Mouse (Mus musculus): Measurements from ENCODE around the gene Itga1. TPM values are rescaled to one million over a fixed set of nuclear protein-coding genes. Genes with fewer than 3 reads are reported as not detected.

The Itga1 gene
- polyA plus RNA-seq, 1 experiment from 2014 or later = 21.0 TPM

- WGBS = 86% methylated on average over 6 of the region's 6 CpGs
Measured at GRCm38 (mm10) chr13:115022117-115022787, 79.5 kb downstream of the Itga1 start.

GRCm38 (mm10) chr13:115021411-115021810, 80.4 kb downstream of the Itga1 start:
- H3K9ac ChIP-seq (ENCODE audit: low read depth, low read length) = no peak overlapping the region
- H3K27me3 ChIP-seq (ENCODE audit: control insufficient read depth, insufficient read depth, low read length) = no peaks in the 10 kb centered on the region
- WGBS = 81% methylated on average over 10 of the region's 10 CpGs
- H3K4me1 ChIP-seq (ENCODE audit: control insufficient read depth, insufficient read depth, low read length) = no peaks in the 10 kb centered on the region
- H3K4me2 ChIP-seq (replicated peaks; ENCODE audit: low read depth, low read length) = no peak overlapping the region
- H3K9me3 ChIP-seq (ENCODE audit: control insufficient read depth, low read length) = no peaks in the 10 kb centered on the region
- H3K27ac ChIP-seq (ENCODE audit: low read depth, low read length) = no peak overlapping the region
- H3K36me3 ChIP-seq (ENCODE audit: control insufficient read depth, insufficient read depth, low read length) = no peaks in the 10 kb centered on the region
- no peak overlapping the region for H3K4me3 ChIP-seq (ENCODE audit: low read length)
- no peak for ATAC-seq (ENCODE audit: low FRiP score, low TSS enrichment)

More at GRCm38 (mm10) chr13:115022117-115022787, 79.5 kb downstream of the Itga1 start:
- no peak for ATAC-seq (ENCODE audit: low FRiP score, low TSS enrichment)
- Histone ChIP-seq H3K27me3 (ENCODE audit: control insufficient read depth, insufficient read depth, low read length) (no peaks in the 10 kb centered on the region), H3K4me1 (ENCODE audit: control insufficient read depth, insufficient read depth, low read length) (no peaks in the 10 kb centered on the region), H3K27ac (ENCODE audit: low read depth, low read length) (no peak overlapping the region), H3K9me3 (ENCODE audit: control insufficient read depth, low read length) (no peaks in the 10 kb centered on the region), H3K36me3 (ENCODE audit: control insufficient read depth, insufficient read depth, low read length) (no peaks in the 10 kb centered on the region), H3K9ac (ENCODE audit: low read depth, low read length) (no peak overlapping the region), H3K4me2 (replicated peaks; ENCODE audit: low read depth, low read length) (no peak overlapping the region), H3K4me3 (ENCODE audit: low read length) (no peak overlapping the region)

DNA sequence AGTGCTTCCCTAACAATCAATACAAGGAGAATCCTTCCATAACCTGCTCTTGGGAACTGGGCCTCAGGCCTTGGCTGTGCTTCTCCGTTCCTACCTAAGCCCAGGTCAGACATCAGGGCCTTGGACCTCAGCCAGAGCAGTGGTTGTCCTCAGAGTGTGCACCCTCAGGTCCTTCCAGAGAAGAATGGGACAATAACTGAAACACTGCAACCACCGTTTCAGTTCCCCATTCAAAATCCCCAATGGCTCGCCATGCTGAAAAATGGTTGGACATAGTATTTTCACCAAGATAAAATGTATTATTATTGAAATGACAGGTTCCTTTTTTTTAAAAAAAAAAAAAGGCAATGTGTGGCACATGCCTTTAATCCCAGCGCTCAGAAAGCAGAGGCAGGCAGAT, 81.0 kb downstream of the Itga1 start:
- H3K4me3 ChIP-seq (ENCODE audit: low read length) = no peak overlapping the region
- no peaks in the 10 kb centered on the region for H3K4me1 ChIP-seq (ENCODE audit: control insufficient read depth, insufficient read depth, low read length)
- H3K27ac ChIP-seq (ENCODE audit: low read depth, low read length) = no peak overlapping the region
- H3K9me3 ChIP-seq (ENCODE audit: control insufficient read depth, low read length) = no peaks in the 10 kb centered on the region
- no peak overlapping the region for H3K4me2 ChIP-seq (replicated peaks; ENCODE audit: low read depth, low read length)
- H3K27me3 ChIP-seq (ENCODE audit: control insufficient read depth, insufficient read depth, low read length) = no peaks in the 10 kb centered on the region
- H3K9ac ChIP-seq (ENCODE audit: low read depth, low read length) = no peak overlapping the region
- no peaks in the 10 kb centered on the region for H3K36me3 ChIP-seq (ENCODE audit: control insufficient read depth, insufficient read depth, low read length)
- ATAC-seq (ENCODE audit: low FRiP score, low TSS enrichment) = no peak
- WGBS = 94% methylated on average over 4 of the region's 4 CpGs

- H3K36me3 ChIP-seq (ENCODE audit: control insufficient read depth, insufficient read depth, low read length) = no peaks in the 10 kb centered on the region
- ATAC-seq (ENCODE audit: low FRiP score, low TSS enrichment) = no peak
Measured at GRCm38 (mm10) chr13:115017545-115017944, 84.2 kb downstream of the Itga1 start.

DNA sequence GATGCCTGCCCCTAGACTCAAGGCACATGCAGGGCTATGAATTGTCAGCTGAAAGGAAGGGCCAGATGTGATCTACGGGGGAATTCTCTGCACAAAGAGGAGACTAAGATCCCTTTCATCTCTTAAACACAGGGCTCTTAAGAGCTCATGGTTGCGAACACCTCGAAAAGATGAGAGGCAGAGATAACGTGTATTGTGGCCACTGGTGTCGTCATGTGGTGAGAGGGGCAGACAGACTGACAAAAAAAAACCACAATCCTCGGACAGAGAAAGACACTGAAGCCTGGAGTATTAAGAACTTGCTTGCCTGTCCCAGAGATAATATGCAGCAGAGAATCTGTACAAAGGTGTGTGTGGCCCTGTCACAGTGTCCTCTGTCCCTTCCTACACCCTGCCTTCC, 90.2 kb downstream of the Itga1 start:
- WGBS = 50% methylated on average over 6 of the region's 6 CpGs
- Histone ChIP-seq H3K27ac (ENCODE audit: low read depth, low read length) (no peak overlapping the region), H3K4me1 (ENCODE audit: control insufficient read depth, insufficient read depth, low read length) (no peaks in the 10 kb centered on the region), H3K9ac (ENCODE audit: low read depth, low read length) (no peak overlapping the region), H3K4me3 (ENCODE audit: low read length) (no peak overlapping the region), H3K4me2 (replicated peaks; ENCODE audit: low read depth, low read length) (no peak overlapping the region), H3K9me3 (ENCODE audit: control insufficient read depth, low read length) (no peaks in the 10 kb centered on the region), H3K36me3 (ENCODE audit: control insufficient read depth, insufficient read depth, low read length) (no peaks in the 10 kb centered on the region), H3K27me3 (ENCODE audit: control insufficient read depth, insufficient read depth, low read length) (no peaks in the 10 kb centered on the region)
- no peak for ATAC-seq (ENCODE audit: low FRiP score, low TSS enrichment)

More at GRCm38 (mm10) chr13:115017545-115017944, 84.2 kb downstream of the Itga1 start:
- H3K4me2 ChIP-seq (replicated peaks; ENCODE audit: low read depth, low read length) = no peak overlapping the region
- no peak overlapping the region for H3K4me3 ChIP-seq (ENCODE audit: low read length)
- H3K9me3 ChIP-seq (ENCODE audit: control insufficient read depth, low read length) = no peaks in the 10 kb centered on the region
- no peaks in the 10 kb centered on the region for H3K4me1 ChIP-seq (ENCODE audit: control insufficient read depth, insufficient read depth, low read length)
- WGBS = 92% methylated on average over 9 of the region's 9 CpGs
- no peak overlapping the region for H3K9ac ChIP-seq (ENCODE audit: low read depth, low read length)
- H3K27me3 ChIP-seq (ENCODE audit: control insufficient read depth, insufficient read depth, low read length) = no peaks in the 10 kb centered on the region
- no peak overlapping the region for H3K27ac ChIP-seq (ENCODE audit: low read depth, low read length)

DNA sequence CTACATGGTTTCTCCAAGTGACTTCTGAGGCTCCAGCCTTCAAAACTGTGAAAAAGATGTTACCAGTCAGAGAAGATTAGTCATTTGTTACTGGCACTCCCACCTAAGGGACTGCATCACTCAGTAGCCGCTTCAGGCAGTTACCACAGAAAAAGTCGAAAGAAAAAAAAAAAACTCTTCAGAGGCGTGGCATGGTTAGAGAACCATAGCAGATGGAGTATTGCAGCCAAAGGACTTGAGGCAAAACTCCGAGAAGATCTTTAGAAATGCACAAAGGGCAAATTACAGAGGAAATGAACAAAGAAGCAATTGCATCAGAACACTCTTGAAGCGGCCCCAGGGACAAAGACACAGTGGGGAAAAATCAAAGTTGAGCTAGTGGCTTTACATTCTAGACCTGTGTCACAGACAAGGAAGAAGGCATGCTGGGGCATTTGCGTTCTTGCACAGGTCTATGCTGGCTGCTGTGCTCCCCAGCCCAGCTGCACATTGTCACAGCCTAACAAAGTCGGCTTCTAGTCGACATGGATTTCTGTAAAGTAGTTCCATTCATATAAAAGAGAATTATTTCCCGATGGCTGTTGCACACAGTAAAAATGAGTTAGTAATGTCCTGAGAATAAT, 95.4 kb downstream of the Itga1 start:
- H3K36me3 ChIP-seq (ENCODE audit: control insufficient read depth, insufficient read depth, low read length) = no peaks in the 10 kb centered on the region
- no peak overlapping the region for H3K27ac ChIP-seq (ENCODE audit: low read depth, low read length)

DNA sequence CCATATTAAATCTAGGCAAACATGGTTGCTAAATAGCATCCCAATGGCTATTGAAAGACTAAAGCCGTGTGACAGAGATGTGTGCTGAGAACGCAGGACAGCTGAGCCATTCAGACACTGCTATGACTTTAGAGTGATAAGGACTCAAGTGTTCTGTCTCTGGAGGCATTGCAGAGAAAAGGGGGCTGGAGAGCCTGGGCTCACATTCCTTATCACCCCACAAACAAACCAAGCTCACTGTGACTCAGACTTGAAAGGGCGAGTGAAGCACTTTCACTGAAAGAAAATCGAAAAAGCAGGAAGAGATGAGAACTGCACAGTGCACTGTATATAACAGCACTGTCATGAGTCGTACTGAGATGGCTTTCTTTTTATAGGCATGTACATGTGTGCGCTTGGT, 96.4 kb downstream of the Itga1 start:
- no peak overlapping the region for H3K27ac ChIP-seq (ENCODE audit: low read depth, low read length)
- H3K4me2 ChIP-seq (replicated peaks; ENCODE audit: low read depth, low read length) = no peak overlapping the region
- no peaks in the 10 kb centered on the region for H3K27me3 ChIP-seq (ENCODE audit: control insufficient read depth, insufficient read depth, low read length)
- H3K4me3 ChIP-seq (ENCODE audit: low read length) = no peak overlapping the region
- H3K36me3 ChIP-seq (ENCODE audit: control insufficient read depth, insufficient read depth, low read length) = no peaks in the 10 kb centered on the region
- 82% methylated on average over 6 of the region's 6 CpGs for WGBS
- H3K9me3 ChIP-seq (ENCODE audit: control insufficient read depth, low read length) = no peaks in the 10 kb centered on the region
- H3K4me1 ChIP-seq (ENCODE audit: control insufficient read depth, insufficient read depth, low read length) = no peaks in the 10 kb centered on the region
- no peak for ATAC-seq (ENCODE audit: low FRiP score, low TSS enrichment)
- H3K9ac ChIP-seq (ENCODE audit: low read depth, low read length) = no peak overlapping the region

More for the DNA sequence above, 95.4 kb downstream of the Itga1 start:
- Histone ChIP-seq H3K9ac (ENCODE audit: low read depth, low read length) (no peak overlapping the region), H3K9me3 (ENCODE audit: control insufficient read depth, low read length) (no peaks in the 10 kb centered on the region), H3K4me3 (ENCODE audit: low read length) (no peak overlapping the region), H3K4me2 (replicated peaks; ENCODE audit: low read depth, low read length) (no peak overlapping the region), H3K27me3 (ENCODE audit: control insufficient read depth, insufficient read depth, low read length) (no peaks in the 10 kb centered on the region), H3K4me1 (ENCODE audit: control insufficient read depth, insufficient read depth, low read length) (no peaks in the 10 kb centered on the region)
- WGBS = 50% methylated on average over 9 of the region's 9 CpGs
- ATAC-seq (ENCODE audit: low FRiP score, low TSS enrichment) = no peak

- H3K9me3 ChIP-seq (ENCODE audit: control insufficient read depth, low read length) = no peaks in the 10 kb centered on the region
- H3K9ac ChIP-seq (ENCODE audit: low read depth, low read length) = no peak overlapping the region
- peak; percentile 72 for ATAC-seq (ENCODE audit: low FRiP score, low TSS enrichment)
- no peak overlapping the region; the same call in 1 of the 2 replicates for H3K4me2 ChIP-seq (replicated peaks; ENCODE audit: low read depth, low read length)
- 32% methylated on average over 7 of the region's 7 CpGs for WGBS
- no peaks in the 10 kb centered on the region for H3K27me3 ChIP-seq (ENCODE audit: control insufficient read depth, insufficient read depth, low read length)
- H3K4me3 ChIP-seq (ENCODE audit: low read length) = no peak overlapping the region
- H3K27ac ChIP-seq (ENCODE audit: low read depth, low read length) = no peak overlapping the region
- H3K4me1 ChIP-seq (ENCODE audit: control insufficient read depth, insufficient read depth, low read length) = no peaks in the 10 kb centered on the region
- H3K36me3 ChIP-seq (ENCODE audit: control insufficient read depth, insufficient read depth, low read length) = no peaks in the 10 kb centered on the region
Measured at GRCm38 (mm10) chr13:115003444-115004053, 98.2 kb downstream of the Itga1 start.

DNA sequence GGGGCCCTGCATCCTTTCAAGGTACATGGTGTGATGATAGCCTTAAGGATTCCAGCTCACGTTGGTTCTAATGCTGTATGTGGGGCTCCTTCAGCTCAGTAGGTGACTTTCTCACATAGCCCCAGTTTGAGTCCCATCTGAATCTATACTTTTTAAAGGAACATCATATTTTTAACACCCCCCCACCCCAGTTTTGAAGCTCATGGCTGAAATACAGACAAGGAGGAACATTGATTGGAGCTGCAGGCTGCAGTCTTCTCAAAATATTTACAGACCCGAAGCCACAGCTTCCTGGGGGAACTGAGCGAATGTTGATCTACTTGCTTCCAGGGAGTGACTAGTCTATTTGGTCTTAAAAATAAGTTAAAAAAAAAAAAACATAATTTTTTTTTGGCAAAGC, 98.9 kb downstream of the Itga1 start:
- WGBS = 81% methylated on average over 3 of the region's 3 CpGs
- no peak for ATAC-seq (ENCODE audit: low FRiP score, low TSS enrichment)
- Histone ChIP-seq H3K4me2 (replicated peaks; ENCODE audit: low read depth, low read length) (no peak overlapping the region), H3K4me3 (ENCODE audit: low read length) (no peak overlapping the region), H3K9ac (ENCODE audit: low read depth, low read length) (no peak overlapping the region), H3K27ac (ENCODE audit: low read depth, low read length) (no peak overlapping the region), H3K9me3 (ENCODE audit: control insufficient read depth, low read length) (no peaks in the 10 kb centered on the region), H3K36me3 (ENCODE audit: control insufficient read depth, insufficient read depth, low read length) (no peaks in the 10 kb centered on the region), H3K4me1 (ENCODE audit: control insufficient read depth, insufficient read depth, low read length) (no peaks in the 10 kb centered on the region), H3K27me3 (ENCODE audit: control insufficient read depth, insufficient read depth, low read length) (no peaks in the 10 kb centered on the region)
